Comparison of ENCODE assay signal across 33 mouse cellular contexts in the genomic region with DNA sequence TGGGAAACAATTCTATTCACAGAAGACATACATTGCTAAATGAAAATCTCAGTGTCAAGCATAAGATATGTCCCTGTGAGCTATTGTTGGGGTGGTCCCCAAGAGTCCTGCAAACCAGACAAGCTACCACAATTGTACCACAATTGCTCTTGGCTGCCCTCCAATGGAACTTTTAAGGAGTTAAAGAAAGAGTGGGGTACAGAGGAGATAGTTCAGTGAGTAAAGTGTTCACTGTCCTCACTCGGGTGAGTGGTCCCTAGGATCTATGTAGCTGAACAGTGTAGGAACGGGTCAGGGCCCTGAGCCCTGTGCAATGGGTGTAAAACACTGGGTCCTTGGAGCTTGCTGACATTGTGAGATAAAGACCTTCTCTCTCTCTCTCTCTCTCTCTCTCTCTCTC. TPM values are rescaled to one million over a fixed set of nuclear protein-coding genes. Genes with fewer than 3 reads are reported as not detected.
DNase-seq lines count a peak whose midpoint lies in the region; ATAC-seq and TF ChIP-seq lines count a peak whose summit lies in the region.
"Had no signal": no experiment of that assay in that cellular context is flagged by ENCODE, and none has a peak within 500 bp of the region (broad histone marks: within the 10 kb centered on the region; RNA-seq: fewer than 3 reads in every experiment).

No protein-coding gene starts in this region.

- H3K36me3 ChIP-seq in liver, postnatal 0 days (replicated peaks; ENCODE audit: insufficient read depth, low read length) = no peaks in the 10 kb centered on the region
- no peaks in the 10 kb centered on the region for H3K36me3 ChIP-seq in liver, embryonic 11.5 days (ENCODE audit: control insufficient read depth, insufficient read depth, low read length)
- no peaks in the 10 kb centered on the region for H3K36me3 ChIP-seq in forebrain, embryonic 15.5 days
- no peaks in the 10 kb centered on the region for H3K36me3 ChIP-seq in forebrain, embryonic 12.5 days (replicated peaks)
- H3K36me3 ChIP-seq: embryonic facial prominence, embryonic 13.5 days; forebrain, embryonic 10.5 days; G1E; heart, embryonic 10.5 days; heart, embryonic 15.5 days; hindbrain, embryonic 13.5 days; liver, embryonic 13.5 days; neural tube, embryonic 12.5 days had no signal

- WGBS in liver, postnatal 0 days (ENCODE audit: insufficient replicate concordance) = 59% methylated on average over 2 of the region's 2 CpGs
- 90% methylated on average over 2 of the region's 2 CpGs for WGBS in liver, embryonic 11.5 days
- WGBS in forebrain, embryonic 15.5 days = 90% methylated on average over 2 of the region's 2 CpGs
- WGBS in forebrain, embryonic 12.5 days = 87% methylated on average over 2 of the region's 2 CpGs

- H3K4me1 ChIP-seq in liver, postnatal 0 days (ENCODE audit: insufficient read depth) = 0 out of 2 replicates have a peak, but pooled peaks cover 2% of the 10 kb centered on the region
- no peaks in the 10 kb centered on the region for H3K4me1 ChIP-seq in liver, embryonic 11.5 days (replicated peaks; ENCODE audit: control insufficient read depth, insufficient read depth, low read length)
- no peaks in the 10 kb centered on the region for H3K4me1 ChIP-seq in forebrain, embryonic 15.5 days
- no peaks in the 10 kb centered on the region for H3K4me1 ChIP-seq in forebrain, embryonic 12.5 days
- H3K4me1 ChIP-seq: embryonic facial prominence, embryonic 13.5 days; forebrain, embryonic 10.5 days; heart, embryonic 10.5 days; heart, embryonic 15.5 days; hindbrain, embryonic 13.5 days; liver, embryonic 13.5 days; neural tube, embryonic 12.5 days had no signal

- H3K4me3 ChIP-seq in liver, postnatal 0 days (ENCODE audit: low read depth, low read length) = no peak overlapping the region
- H3K4me3 ChIP-seq in liver, embryonic 11.5 days (ENCODE audit: low read depth, low read length) = no peak overlapping the region
- no peak overlapping the region for H3K4me3 ChIP-seq in forebrain, embryonic 15.5 days
- no peak overlapping the region for H3K4me3 ChIP-seq in forebrain, embryonic 12.5 days (replicated peaks)
- H3K4me3 ChIP-seq: embryonic facial prominence, embryonic 13.5 days; forebrain, embryonic 10.5 days; heart, embryonic 10.5 days; heart, embryonic 15.5 days; hindbrain, embryonic 13.5 days; liver, embryonic 13.5 days; neural tube, embryonic 12.5 days had no signal

- TF ChIP-seq CTCF in liver, postnatal 0 days (IDR thresholded peaks at IDR 0.05; ENCODE audit: low read depth) = peak; percentile 16; the same call in 1 of the 2 replicates

- no peak overlapping the region for H3K9ac ChIP-seq in liver, postnatal 0 days (replicated peaks)
- no peak overlapping the region for H3K9ac ChIP-seq in liver, embryonic 11.5 days (ENCODE audit: low read depth, low read length)
- H3K9ac ChIP-seq in forebrain, embryonic 15.5 days (replicated peaks) = no peak overlapping the region
- H3K9ac ChIP-seq in forebrain, embryonic 12.5 days = no peak overlapping the region
- H3K9ac ChIP-seq: embryonic facial prominence, embryonic 13.5 days; forebrain, postnatal 0 days; heart, embryonic 15.5 days; hindbrain, embryonic 13.5 days; liver, embryonic 13.5 days; neural tube, embryonic 12.5 days had no signal

- DNase-seq in liver, postnatal 0 days = no peak
- no peak for DNase-seq in liver, embryonic 11.5 days (ENCODE audit: low spot score)
- peak; percentile 43 for DNase-seq in A20 (ENCODE audit: low read depth, low spot score)
- peak; percentile 76 for DNase-seq in induced T-regulatory cell, adult 2 months (ENCODE audit: low read depth)
- peak; percentile 45 for DNase-seq in thymus, postnatal 14 days
- DNase-seq: adrenal gland, postnatal 10 days; cerebellum, adult 11 months; cerebellum, adult 9-10 months; forebrain, postnatal 0 days; gastrocnemius, postnatal 10 days; heart, postnatal 36 days; kidney, adult 9 months; kidney, postnatal 10 days; layer of hippocampus, postnatal 36 days; left cerebral cortex, postnatal 4 days; liver, embryonic 13.5 days; lung, adult 2 months; right cerebral cortex, postnatal 14 days had no signal

- no peaks in the 10 kb centered on the region for H3K27me3 ChIP-seq in liver, postnatal 0 days (ENCODE audit: insufficient read depth, low read length)
- H3K27me3 ChIP-seq in liver, embryonic 11.5 days (replicated peaks; ENCODE audit: control insufficient read depth, insufficient read depth, low read length) = no peaks in the 10 kb centered on the region
- H3K27me3 ChIP-seq in forebrain, embryonic 15.5 days = no peaks in the 10 kb centered on the region
- H3K27me3 ChIP-seq in forebrain, embryonic 12.5 days = no peaks in the 10 kb centered on the region
- H3K27me3 ChIP-seq: embryonic facial prominence, embryonic 13.5 days; heart, embryonic 15.5 days; hindbrain, embryonic 13.5 days; liver, embryonic 13.5 days; neural tube, embryonic 12.5 days had no signal

- no peak for TF ChIP-seq EP300 in liver, postnatal 0 days (IDR thresholded peaks at IDR 0.05; ENCODE audit: low read depth)

- H3K27ac ChIP-seq in liver, postnatal 0 days (ENCODE audit: low read depth) = no peak overlapping the region
- no peak overlapping the region for H3K27ac ChIP-seq in liver, embryonic 11.5 days (ENCODE audit: low read depth, low read length)
- H3K27ac ChIP-seq in forebrain, embryonic 15.5 days (replicated peaks) = no peak overlapping the region
- H3K27ac ChIP-seq in forebrain, embryonic 12.5 days = no peak overlapping the region
- H3K27ac ChIP-seq: embryonic facial prominence, embryonic 13.5 days; forebrain, embryonic 10.5 days; heart, embryonic 10.5 days; heart, embryonic 15.5 days; hindbrain, embryonic 13.5 days; liver, embryonic 13.5 days; neural tube, embryonic 12.5 days; stomach, postnatal 0 days had no signal

- no peak overlapping the region for H3K4me2 ChIP-seq in liver, postnatal 0 days (ENCODE audit: low read depth, low read length)
- no peak overlapping the region for H3K4me2 ChIP-seq in liver, embryonic 11.5 days
- no peak overlapping the region for H3K4me2 ChIP-seq in forebrain, embryonic 15.5 days (replicated peaks)
- H3K4me2 ChIP-seq in forebrain, embryonic 12.5 days = no peak overlapping the region
- H3K4me2 ChIP-seq: embryonic facial prominence, embryonic 13.5 days; heart, embryonic 15.5 days; hindbrain, embryonic 13.5 days; liver, embryonic 13.5 days; midbrain, embryonic 11.5 days; neural tube, embryonic 12.5 days had no signal

- no peaks in the 10 kb centered on the region for H3K9me3 ChIP-seq in liver, postnatal 0 days (ENCODE audit: low read length)
- H3K9me3 ChIP-seq in liver, embryonic 11.5 days (ENCODE audit: control insufficient read depth, low read length) = no peaks in the 10 kb centered on the region
- no peaks in the 10 kb centered on the region for H3K9me3 ChIP-seq in forebrain, embryonic 15.5 days
- H3K9me3 ChIP-seq in forebrain, embryonic 12.5 days = no peaks in the 10 kb centered on the region
- H3K9me3 ChIP-seq: embryonic facial prominence, embryonic 13.5 days; forebrain, embryonic 10.5 days; heart, embryonic 10.5 days; heart, embryonic 15.5 days; hindbrain, embryonic 13.5 days; liver, embryonic 13.5 days; neural tube, embryonic 12.5 days had no signal

- no peak for ATAC-seq in liver, postnatal 0 days
- ATAC-seq in liver, embryonic 11.5 days (replicated peaks; ENCODE audit: low FRiP score) = no peak
- no peak for ATAC-seq in forebrain, embryonic 15.5 days (replicated peaks)
- no peak for ATAC-seq in forebrain, embryonic 12.5 days (ENCODE audit: low FRiP score)
- ATAC-seq: forebrain, postnatal 0 days; intestine, postnatal 0 days; midbrain, embryonic 16.5 days had no signal

RNA-seq across cellular contexts. Expression of a gene that starts 29.2 kb away (rescaled TPM):
- not detected in 2 replicates for polyA plus RNA-seq in liver, postnatal 0 days (2015; fragmentation: Nextera tagmentation; extraction: Ambion mirVana)
- polyA plus RNA-seq in liver, embryonic 11.5 days (2014; fragmentation: Nextera tagmentation; extraction: Ambion mirVana) = not detected in 2 replicates
- polyA plus RNA-seq in forebrain, embryonic 15.5 days (2015; fragmentation: Nextera tagmentation; extraction: Ambion mirVana) = not detected in 2 replicates
- polyA plus RNA-seq in forebrain, embryonic 12.5 days (2016; fragmentation: Nextera tagmentation; extraction: Ambion mirVana) = 0.23 TPM in 1 of 2 replicates, not detected in the other
- polyA plus RNA-seq: embryonic facial prominence, embryonic 13.5 days; forebrain, embryonic 10.5 days; forebrain, postnatal 0 days; G1E; heart, embryonic 10.5 days; heart, embryonic 15.5 days; hindbrain, embryonic 13.5 days; intestine, postnatal 0 days; large intestine, adult 2 months; liver, embryonic 13.5 days; lung, adult 2 months; midbrain, embryonic 11.5 days; midbrain, embryonic 16.5 days; neural tube, embryonic 12.5 days; small intestine, adult 2 months; stomach, postnatal 0 days had no signal

Comparison
In these comparisons a context has a peak if more than half of its experiments do, and no peak if none do; other contexts are left out.
1. DNase-seq: peak in A20 (single experiment), induced T-regulatory cell, adult 2 months (single experiment) and thymus, postnatal 14 days (single experiment); none in liver, postnatal 0 days (single experiment) and liver, embryonic 11.5 days (single experiment).